Mouse (Mus musculus) kidney, embryonic 15.5 days (tissue): Measurements from ENCODE around the gene Dcn. TPM values are rescaled to one million over a fixed set of nuclear protein-coding genes. Genes with fewer than 3 reads are reported as not detected.

Source experiments
- ATAC-seq: fragments of 200-750 bp; cut with Nextera tagmentation; replicated peaks from 2 replicates; pipeline ENCODE4 v1.8.0; 2017; ENCODE audit warnings: moderate TSS enrichment; ENCODE audit not compliant: low FRiP score
- H3K27ac ChIP-seq: fragments of 300-500 bp; sonication (generic); 2 replicates; pipeline ENCODE4 v1.5.1; 2015; ENCODE audit warnings: mild to moderate bottlenecking, inconsistent platforms
- H3K27me3 ChIP-seq: fragments of 300-500 bp; sonication (generic); 2 replicates; pipeline ENCODE4 v1.6.1; 2015; ENCODE audit warnings: inconsistent platforms
- H3K36me3 ChIP-seq: fragments of 300-500 bp; sonication (generic); 2 replicates; pipeline ENCODE4 v1.6.1; 2015; ENCODE audit warnings: inconsistent platforms
- H3K4me1 ChIP-seq: fragments of 300-500 bp; sonication (generic); 2 replicates; pipeline ENCODE4 v1.6.1; 2015; ENCODE audit warnings: inconsistent platforms
- H3K4me2 ChIP-seq: fragments of 300-500 bp; sonication (generic); 2 replicates; pipeline ENCODE4 v1.6.1; 2015; ENCODE audit warnings: moderate library complexity, mild to moderate bottlenecking, inconsistent platforms
- H3K4me3 ChIP-seq: fragments of 300-500 bp; sonication (generic); replicated peaks from 2 replicates; pipeline ENCODE4 v1.5.1; 2015; ENCODE audit warnings: mild to moderate bottlenecking, inconsistent platforms
- H3K9ac ChIP-seq: fragments of 300-500 bp; sonication (generic); 2 replicates; pipeline ENCODE4 v1.6.1; 2015; ENCODE audit warnings: mild to moderate bottlenecking, inconsistent platforms
- H3K9me3 ChIP-seq: fragments of 300-500 bp; sonication (generic); replicated peaks from 2 replicates; pipeline ENCODE4 v1.6.1; 2016; ENCODE audit warnings: inconsistent platforms
- WGBS: fragments of 180-500 bp; shearing (Covaris S2); methylation state at CpG from one replicate; pipeline ENCODE4 v1.1.7; 2015; ENCODE audit warnings: mixed read lengths; 5-methylcytosine and 5-hydroxymethylcytosine counted together
- polyA plus RNA-seq: library from polyadenylated mRNA; unstranded; fragments of >200 nt; fragmentation: Nextera tagmentation; extraction: Ambion mirVana; gene quantifications from 2 replicates; pipeline ENCODE4 v1.2.1, GENCODE M21; 2015

Dcn gene
- polyA plus RNA-seq, 1 experiment from 2014 or later: 303 TPM

DNA sequence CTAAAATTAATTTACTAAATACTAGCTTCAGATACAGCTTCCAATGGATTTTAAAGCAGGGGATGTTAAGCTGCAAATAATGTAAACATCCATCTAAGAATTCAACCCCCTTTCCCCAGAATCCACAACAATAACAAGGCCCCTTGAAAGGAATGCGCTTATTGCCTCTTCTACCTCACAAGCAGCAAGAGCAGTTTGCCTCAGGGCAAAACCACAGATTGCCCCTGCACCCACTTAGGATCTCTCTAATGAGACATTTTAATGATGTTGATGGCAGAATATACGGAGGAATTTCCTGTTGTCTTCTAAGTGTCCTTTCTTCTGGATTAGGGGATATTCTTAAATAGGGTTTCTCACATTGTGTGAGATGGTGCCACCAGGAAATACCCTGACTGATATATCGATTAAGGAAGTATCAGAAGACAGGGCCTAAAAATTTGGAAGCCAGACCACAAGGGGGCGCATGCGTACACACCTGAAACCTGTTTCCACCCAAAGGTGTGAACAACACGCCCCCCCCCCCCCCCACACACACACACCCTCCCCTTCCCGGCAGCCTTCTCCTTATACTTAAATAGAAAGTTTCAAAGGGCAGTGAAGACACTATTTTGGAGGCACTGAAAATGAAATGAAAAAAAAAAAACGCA lies 88.2 kb downstream of the Dcn start:
- Histone ChIP-seq H3K9ac (no peak overlapping the region), H3K4me1 (peaks cover 10% of the 10 kb centered on the region), H3K9me3 (no peaks in the 10 kb centered on the region), H3K4me3 (no peak overlapping the region), H3K4me2 (no peak overlapping the region), H3K27ac (no peak overlapping the region), H3K27me3 (no peaks in the 10 kb centered on the region), H3K36me3 (no peaks in the 10 kb centered on the region)
- ATAC-seq: no peak
- 58% methylated on average over 8 of the region's 8 CpGs for WGBS

Other genes with a start within 250 kb of the Dcn start
- gene Lum, start 85.5 kb downstream of the Dcn start, polyA plus RNA-seq: 75.9 and 101 TPM in 2 replicates
- gene Kera, start 127.3 kb downstream of the Dcn start, polyA plus RNA-seq: 0.32 and 0.68 TPM in 2 replicates
- gene Epyc, start 164.5 kb downstream of the Dcn start, polyA plus RNA-seq: 0.53 and 0.66 TPM in 2 replicates
- gene Ccer1, start 213.4 kb downstream of the Dcn start, polyA plus RNA-seq: not detected in 2 replicates
- gene C030005K15Rik, start 247.1 kb downstream of the Dcn start, polyA plus RNA-seq: not detected in 2 replicates